Mouse (Mus musculus) layer of hippocampus, postnatal 25 days (tissue): ENCODE measurements around the gene Rmdn2. TPM values are rescaled to one million over a fixed set of nuclear protein-coding genes. Genes with fewer than 3 reads are reported as not detected.

Source experiments
- DNase-seq, 2 experiments: peaks; one replicate each; pipeline ENCODE4 v3.0.0; 2022; ENCODE audit warnings: mixed read lengths in 2 of 2, low spot score in 1 of 2; ENCODE audit errors: extremely low spot score in 1 of 2
- total RNA-seq, 2 experiments: library from RNA; stranded (reverse); gene quantifications; 2 replicates each; pipeline ENCODE4 v1.2.3; 2021

Rmdn2 gene
- total RNA-seq, 2 experiments from 2014 or later = 9.1 to 10.5 TPM

- DNase-seq = peak; percentile 57 to 60
Observed at GRCm38 (mm10) chr17:79614691-79615588, 3.3 kb downstream of the Rmdn2 start.

- no peak for DNase-seq
Observed at GRCm38 (mm10) chr17:79615897-79616296, 4.2 kb downstream of the Rmdn2 start.

GRCm38 (mm10) chr17:79616621-79617020, 5.0 kb downstream of the Rmdn2 start:
- DNase-seq = no peak

- no peak for DNase-seq
Observed at GRCm38 (mm10) chr17:79618455-79618854, 6.8 kb downstream of the Rmdn2 start.

- DNase-seq = no peak
Observed at GRCm38 (mm10) chr17:79618984-79619383, 7.3 kb downstream of the Rmdn2 start.

GRCm38 (mm10) chr17:79622050-79622449, 10.4 kb downstream of the Rmdn2 start:
- DNase-seq = no peak

GRCm38 (mm10) chr17:79622574-79622973, 10.9 kb downstream of the Rmdn2 start:
- no peak for DNase-seq

- DNase-seq = no peak
Observed at GRCm38 (mm10) chr17:79623841-79624240, 12.2 kb downstream of the Rmdn2 start.

GRCm38 (mm10) chr17:79626241-79626816, 14.7 kb downstream of the Rmdn2 start:
- no peak for DNase-seq

- no peak for DNase-seq
Observed at GRCm38 (mm10) chr17:79649893-79650292, 38.2 kb downstream of the Rmdn2 start.

GRCm38 (mm10) chr17:79650297-79650696, 38.6 kb downstream of the Rmdn2 start:
- no peak for DNase-seq

GRCm38 (mm10) chr17:79653171-79653570, 41.5 kb downstream of the Rmdn2 start:
- no peak for DNase-seq

- no peak for DNase-seq
Observed at GRCm38 (mm10) chr17:79654187-79654586, 42.5 kb downstream of the Rmdn2 start.

- no peak for DNase-seq
Observed at GRCm38 (mm10) chr17:79657785-79658184, 46.1 kb downstream of the Rmdn2 start.

- DNase-seq = no peak
Observed at GRCm38 (mm10) chr17:79658452-79658851, 46.8 kb downstream of the Rmdn2 start.

- no peak for DNase-seq
Observed at GRCm38 (mm10) chr17:79658863-79659262, 47.2 kb downstream of the Rmdn2 start.

GRCm38 (mm10) chr17:79661387-79661786, 49.7 kb downstream of the Rmdn2 start:
- peak; percentile 53 to 89 for DNase-seq

- DNase-seq = no peak
Observed at GRCm38 (mm10) chr17:79661848-79662247, 50.2 kb downstream of the Rmdn2 start.

GRCm38 (mm10) chr17:79663393-79664105, 51.9 kb downstream of the Rmdn2 start:
- no peak for DNase-seq

- DNase-seq = no peak
Observed at GRCm38 (mm10) chr17:79664106-79664417, 52.4 kb downstream of the Rmdn2 start.

- no peak for DNase-seq
Observed at GRCm38 (mm10) chr17:79670837-79671236, 59.2 kb downstream of the Rmdn2 start.
